Mouse (Mus musculus) bone marrow macrophage, adult 2 months (primary cell): Measurements from ENCODE around the gene Mrvi1.

Source experiments
- CTCF ChIP-seq: IDR thresholded peaks from 2 replicates; pipeline ENCODE4 v1.5.1; 2012; ENCODE audit warnings: low read depth, mild to moderate bottlenecking, low read length, moderate library complexity
- POLR2A ChIP-seq: IDR thresholded peaks from 2 replicates; pipeline ENCODE4 v1.6.1; 2012; ENCODE audit warnings: mild to moderate bottlenecking, low read depth, low read length, borderline replicate concordance

DNA sequence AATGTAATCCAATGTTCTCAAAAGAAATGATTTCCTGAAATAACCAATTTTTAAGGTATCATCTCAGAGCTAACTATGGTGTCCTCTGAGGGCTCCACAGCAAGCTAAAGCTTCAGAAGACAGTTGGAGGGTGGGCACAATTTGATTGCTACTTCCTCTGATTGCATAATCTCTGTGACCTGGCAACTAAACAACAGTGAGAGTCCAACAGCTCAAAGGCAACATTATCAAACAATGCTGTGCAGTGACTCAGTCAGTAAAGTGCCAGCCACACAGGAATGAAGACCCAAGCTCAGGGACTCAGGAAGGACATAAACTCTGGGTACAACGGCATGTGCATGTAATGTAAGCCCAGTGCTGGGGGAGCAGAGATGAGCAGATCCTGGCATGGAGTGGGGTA lies 149.2 kb downstream of the Mrvi1 start:
- TF ChIP-seq CTCF (no peak), POLR2A (no peak)
